Mouse (Mus musculus) CH12.LX (cell line): ENCODE data around the gene Etv6. TPM values are rescaled to one million over a fixed set of nuclear protein-coding genes. Genes with fewer than 3 reads are reported as not detected.

Experiments used
- DNase-seq: peaks from one replicate; pipeline ENCODE4 v3.0.0-alpha.2; 2013; ENCODE audit errors: extremely low read depth
- H3K27ac ChIP-seq: 2 replicates; pipeline ENCODE4 v1.5.1; 2012; ENCODE audit warnings: low read depth, mild to moderate bottlenecking, control low read depth, moderate library complexity; ENCODE audit not compliant: insufficient read depth
- H3K27me3 ChIP-seq: replicated peaks from 2 replicates; pipeline ENCODE3; 2012; ENCODE audit warnings: inconsistent platforms
- H3K36me3 ChIP-seq, 2 experiments: replicated peaks in 1 of 2; 2 replicates each; pipeline versions ENCODE3 to v1.6.1; 2012; ENCODE audit warnings: inconsistent platforms in 1 of 2, low read length in 1 of 2, mild to moderate bottlenecking in 1 of 2, mixed read lengths in 1 of 2, moderate library complexity in 1 of 2; ENCODE audit not compliant: control insufficient read depth in 1 of 2, insufficient read depth in 1 of 2
- H3K4me1 ChIP-seq, 2 experiments: 2 replicates each; pipeline ENCODE4 v1.6.1; 2012; ENCODE audit warnings: inconsistent platforms in 1 of 2, moderate library complexity in 1 of 2; ENCODE audit not compliant: insufficient read depth in 2 of 2, control insufficient read depth in 1 of 2
- H3K4me2 ChIP-seq: 2 replicates; pipeline ENCODE4 v1.6.1; 2012; ENCODE audit warnings: low read depth, mild to moderate bottlenecking, control low read depth; ENCODE audit not compliant: poor library complexity, insufficient read depth, severe bottlenecking
- H3K4me3 ChIP-seq, 3 experiments: fragments of 150-350 bp in 1 of 3; sonication (generic) in 1 of 3; replicated peaks in 1 of 3; 2 replicates each; pipeline versions ENCODE3 to v1.5.1; 2011 to 2012; ENCODE audit warnings: low read depth in 2 of 3, low read length in 2 of 3, mild to moderate bottlenecking in 2 of 3, moderate library complexity in 2 of 3, control low read depth in 1 of 3, improper control_type of control experiment in 1 of 3, inconsistent platforms in 1 of 3, mixed read lengths in 1 of 3; ENCODE audit not compliant: poor library complexity in 1 of 3
- H3K79me2 ChIP-seq: replicated peaks from 2 replicates; pipeline ENCODE4 v1.6.1; 2012; ENCODE audit warnings: mild to moderate bottlenecking, moderate library complexity; ENCODE audit not compliant: control insufficient read depth, poor library complexity, insufficient read depth, severe bottlenecking; ENCODE audit errors: extremely low read depth
- H3K9ac ChIP-seq: 2 replicates; pipeline ENCODE4 v1.6.1; 2012; ENCODE audit warnings: low read depth, mild to moderate bottlenecking, control low read depth, moderate library complexity; ENCODE audit not compliant: insufficient read depth
- H3K9me3 ChIP-seq: replicated peaks from 2 replicates; pipeline ENCODE3; 2012; ENCODE audit warnings: low read length, inconsistent platforms, mixed read lengths
- CHD1 ChIP-seq: IDR thresholded peaks from 2 replicates; pipeline ENCODE4 v1.6.1; 2012; ENCODE audit warnings: low read depth, low read length, improper control_type of control experiment, inconsistent platforms
- CTCF ChIP-seq, 2 experiments: IDR thresholded peaks in 1 of 2; conservative IDR thresholded peaks in 1 of 2; 2 replicates each; pipeline ENCODE4 v1.5.1; 2011 to 2012; ENCODE audit warnings: low read depth in 2 of 2, low read length in 2 of 2, improper control_type of control experiment in 1 of 2, inconsistent platforms in 1 of 2, mild to moderate bottlenecking in 1 of 2, moderate library complexity in 1 of 2
- E2F4 ChIP-seq: IDR thresholded peaks from 2 replicates; pipeline ENCODE4 v1.6.1; 2011; ENCODE audit warnings: low read depth, low read length, improper control_type of control experiment; ENCODE audit not compliant: insufficient replicate concordance
- ELF1 ChIP-seq: IDR thresholded peaks from 2 replicates; pipeline ENCODE4 v1.6.1; 2014; ENCODE audit warnings: low read depth, mild to moderate bottlenecking, inconsistent platforms, low read length, improper control_type of control experiment
- ETS1 ChIP-seq: conservative IDR thresholded peaks from 2 replicates; pipeline ENCODE4 v1.6.1; 2012; ENCODE audit warnings: low read depth, mild to moderate bottlenecking, inconsistent platforms, low read length, improper control_type of control experiment, moderate library complexity
- GABPA ChIP-seq: IDR thresholded peaks from 2 replicates; pipeline ENCODE4 v1.6.1; 2012; ENCODE audit warnings: low read depth, low read length, improper control_type of control experiment, inconsistent platforms; ENCODE audit not compliant: insufficient replicate concordance
- HCFC1 ChIP-seq: IDR thresholded peaks from 2 replicates; pipeline ENCODE4 v1.6.1; 2012; ENCODE audit warnings: low read depth, mild to moderate bottlenecking, inconsistent platforms, low read length, improper control_type of control experiment
- IRF4 ChIP-seq: IDR thresholded peaks from 2 replicates; pipeline ENCODE4 v1.6.1; 2014; ENCODE audit warnings: low read depth, mild to moderate bottlenecking, inconsistent platforms, low read length, improper control_type of control experiment
- JUN ChIP-seq: IDR thresholded peaks from 2 replicates; pipeline ENCODE4 v1.6.1; 2011; ENCODE audit warnings: low read depth, mild to moderate bottlenecking, low read length, improper control_type of control experiment, moderate library complexity; ENCODE audit not compliant: insufficient read depth
- JUND ChIP-seq: conservative IDR thresholded peaks from 2 replicates; pipeline ENCODE4 v1.6.1; 2011; ENCODE audit warnings: low read depth, low read length, improper control_type of control experiment
- KAT2A ChIP-seq: IDR thresholded peaks from 2 replicates; pipeline ENCODE4 v1.6.1; 2012; ENCODE audit warnings: low read length, improper control_type of control experiment, inconsistent platforms; ENCODE audit not compliant: insufficient replicate concordance
- MAFK ChIP-seq: IDR thresholded peaks from 2 replicates; pipeline ENCODE4 v1.6.1; 2011; ENCODE audit warnings: low read length, improper control_type of control experiment; ENCODE audit not compliant: insufficient replicate concordance
- MAZ ChIP-seq: IDR thresholded peaks from 2 replicates; pipeline ENCODE4 v1.6.1; 2012; ENCODE audit warnings: low read depth, mild to moderate bottlenecking, inconsistent platforms, low read length, improper control_type of control experiment, moderate library complexity
- MEF2A ChIP-seq: IDR thresholded peaks from 2 replicates; pipeline ENCODE4 v1.6.1; 2014; ENCODE audit warnings: low read depth, mild to moderate bottlenecking, inconsistent platforms, low read length, improper control_type of control experiment, borderline replicate concordance
- MXI1 ChIP-seq: IDR thresholded peaks from 2 replicates; pipeline ENCODE4 v1.6.1; 2011; ENCODE audit warnings: mild to moderate bottlenecking, low read depth, low read length, improper control_type of control experiment
- MYC ChIP-seq: IDR thresholded peaks from 2 replicates; pipeline ENCODE4 v1.6.1; 2011; ENCODE audit warnings: low read depth, mild to moderate bottlenecking, improper control_type of control experiment, low read length
- NELFE ChIP-seq: IDR thresholded peaks from 2 replicates; pipeline ENCODE4 v1.6.1; 2011; ENCODE audit warnings: low read depth, low read length, improper control_type of control experiment
- PAX5 ChIP-seq: IDR thresholded peaks from 2 replicates; pipeline ENCODE4 v1.6.1; 2012; ENCODE audit warnings: low read length, inconsistent platforms, mixed read lengths
- POLR2AphosphoS2 ChIP-seq: IDR thresholded peaks from 2 replicates; pipeline ENCODE4 v1.6.1; 2011; ENCODE audit warnings: low read depth, low read length, improper control_type of control experiment
- RAD21 ChIP-seq: IDR thresholded peaks from 2 replicates; pipeline ENCODE4 v1.6.1; 2011; ENCODE audit warnings: low read depth, mild to moderate bottlenecking, low read length, improper control_type of control experiment, moderate library complexity
- RCOR1 ChIP-seq: conservative IDR thresholded peaks from 2 replicates; pipeline ENCODE4 v1.6.1; 2012; ENCODE audit warnings: low read depth, mild to moderate bottlenecking, inconsistent platforms, low read length, improper control_type of control experiment
- SMC3 ChIP-seq: IDR thresholded peaks from 2 replicates; pipeline ENCODE4 v1.6.1; 2011; ENCODE audit warnings: low read depth, low read length, improper control_type of control experiment
- TBP ChIP-seq: conservative IDR thresholded peaks from 2 replicates; pipeline ENCODE4 v1.6.1; 2011; ENCODE audit warnings: low read depth, low read length, improper control_type of control experiment
- TCF12 ChIP-seq: IDR thresholded peaks from 2 replicates; pipeline ENCODE4 v1.6.1; 2014; ENCODE audit warnings: low read depth, mild to moderate bottlenecking, inconsistent platforms, low read length, improper control_type of control experiment
- UBTF ChIP-seq: IDR thresholded peaks from 2 replicates; pipeline ENCODE4 v1.6.1; 2012; ENCODE audit warnings: low read depth, mild to moderate bottlenecking, inconsistent platforms, low read length, improper control_type of control experiment, moderate library complexity
- USF2 ChIP-seq: conservative IDR thresholded peaks from 2 replicates; pipeline ENCODE4 v1.6.1; 2011; ENCODE audit warnings: low read depth, low read length, improper control_type of control experiment
- ZKSCAN1 ChIP-seq: IDR thresholded peaks from 2 replicates; pipeline ENCODE4 v1.6.1; 2012; ENCODE audit warnings: low read depth, inconsistent platforms, low read length, improper control_type of control experiment, borderline replicate concordance
- ZMIZ1 ChIP-seq: IDR thresholded peaks from 2 replicates; pipeline ENCODE4 v1.6.1; 2012; ENCODE audit warnings: low read depth, mild to moderate bottlenecking, inconsistent platforms, low read length, improper control_type of control experiment
- ZNF384 ChIP-seq: IDR thresholded peaks from 2 replicates; pipeline ENCODE4 v1.6.1; 2012; ENCODE audit warnings: low read depth, low read length, improper control_type of control experiment, inconsistent platforms
- dilution Hi-C: fragments of 300-500 bp; cut with MboI; formaldehyde crosslinking; loops from 2 replicates; pipeline ENCODE4 v1.14.3; 2020; ENCODE audit warnings: low sequenced_read_pairs; ENCODE audit not compliant: extremely low pct_unique_long_range_greater_than_20kb, extremely low pct_ligation_motif_present
- in situ Hi-C: fragments of 300-500 bp; cut with MboI; formaldehyde crosslinking; loops from 3 replicates; pipeline ENCODE4 v1.14.3; 2019; ENCODE audit warnings: low sequenced_read_pairs, low pct_ligation_motif_present, low pct_unique_long_range_greater_than_20kb, mixed read lengths
- polyA plus RNA-seq: library from polyadenylated mRNA; unstranded; fragments of >175 nt; gene quantifications from 2 replicates; pipeline ENCODE4 v1.2.1, GENCODE M21; 2012; ENCODE audit warnings: low read depth; ENCODE audit not compliant: insufficient read length
- total RNA-seq, 2 experiments: library from RNA; depleted of rRNA; stranded (reverse); fragments of 300-350 nt in 1 of 2; fragments of >200 nt in 1 of 2; gene quantifications; 2 replicates each; pipeline ENCODE4 v1.2.3; 2012 to 2014

The Etv6 gene
- total and polyA plus RNA-seq, 3 experiments: 7.6 to 29.5 (median 10.1) TPM

- dilution Hi-C loops (no loop called here), in situ Hi-C loops (no loop called here)
- H3K27ac ChIP-seq: no peak overlapping the region
- H3K79me2 ChIP-seq: no peaks in the 10 kb centered on the region
- no peaks in the 10 kb centered on the region for H3K9me3 ChIP-seq
- H3K4me1 ChIP-seq: peaks cover 0 to 14% of the 10 kb centered on the region in 2 experiments; a peak in 2 of 4 replicates
- no peaks in the 10 kb centered on the region for H3K27me3 ChIP-seq
- H3K9ac ChIP-seq: no peak overlapping the region
- TF ChIP-seq TCF12 (no peak), MYC (no peak), SMC3 (no peak), MAZ (no peak), HCFC1 (no peak), JUN (no peak), ZNF384 (no peak), MXI1 (no peak), TBP (no peak), CHD1 (no peak), ZMIZ1 (no peak), USF2 (no peak)
- DNase-seq: no peak
- H3K36me3 ChIP-seq: no peaks in the 10 kb centered on the region
- no peak overlapping the region for H3K4me3 ChIP-seq
- no peak overlapping the region for H3K4me2 ChIP-seq
These were observed 258.4 kb downstream of the Etv6 start for GRCm38 (mm10) chr6:134293615-134294508.

- no peaks in the 10 kb centered on the region for H3K79me2 ChIP-seq
- H3K27me3 ChIP-seq: no peaks in the 10 kb centered on the region
- no peak for DNase-seq
- H3K4me2 ChIP-seq: no peak overlapping the region
- H3K9me3 ChIP-seq: no peaks in the 10 kb centered on the region
- no peak overlapping the region for H3K27ac ChIP-seq
- H3K9ac ChIP-seq: no peak overlapping the region
- H3K4me3 ChIP-seq: no peak overlapping the region
- TF ChIP-seq JUND (no peak), USF2 (no peak), ETS1 (no peak), E2F4 (no peak), ZKSCAN1 (no peak), GABPA (no peak), SMC3 (peak; percentile 69), IRF4 (no peak), NELFE (no peak), ELF1 (no peak), PAX5 (no peak), POLR2AphosphoS2 (no peak), CHD1 (no peak), RAD21 (peak; percentile 45), KAT2A (no peak), MXI1 (no peak), MAFK (no peak), RCOR1 (no peak), ZNF384 (no peak), MEF2A (no peak), ZMIZ1 (no peak), CTCF (conservative IDR thresholded peaks at IDR 0.05 in 1 of 2, IDR thresholded peaks at IDR 0.05 in 1 of 2; ENCODE audit: low read depth in 2 of 2, low read length in 2 of 2) (peak in 1 of 2 experiments; percentile 54; a peak in 2 of 4 replicates), UBTF (no peak)
- no peaks in the 10 kb centered on the region for H3K36me3 ChIP-seq
- dilution Hi-C loops (no loop called here), in situ Hi-C loops (no loop called here)
- H3K4me1 ChIP-seq: peaks cover 4 to 15% of the 10 kb centered on the region in 2 experiments; a peak in 3 of 4 replicates
These were observed 262.6 kb downstream of the Etv6 start for GRCm38 (mm10) chr6:134297884-134298619.
